8 mouse cellular contexts compared by ENCODE assay signal in genomic region chr4:46038892-46039751, GRCm38 (mm10). TPM values are rescaled to one million over a fixed set of nuclear protein-coding genes. Genes with fewer than 3 reads are reported as not detected.
DNase-seq lines count a peak whose midpoint lies in the region; ATAC-seq and TF ChIP-seq lines count a peak whose summit lies in the region.

Gene Tmod1 (plus strand): TSS chr4:46038935.

- H3K9me3 ChIP-seq in forebrain, postnatal 0 days (ENCODE audit: low read length) = no peaks in the 10 kb centered on the region
- no peaks in the 10 kb centered on the region for H3K9me3 ChIP-seq in lung, embryonic 14.5 days (ENCODE audit: low read depth, low read length)

- peaks cover 27% of the 10 kb centered on the region for H3K27me3 ChIP-seq in forebrain, postnatal 0 days (ENCODE audit: insufficient read depth, low read length)
- peaks cover 42% of the 10 kb centered on the region for H3K27me3 ChIP-seq in lung, embryonic 14.5 days (ENCODE audit: insufficient read depth, low read length)

- 2% methylated on average over 71 of the region's 72 CpGs for WGBS in forebrain, postnatal 0 days
- WGBS in lung, embryonic 14.5 days = under 1% methylated on average over 72 of the region's 72 CpGs
- under 1% methylated on average over 71 of the region's 72 CpGs for WGBS in olfactory bulb, adult 2 months

- H3K4me1 ChIP-seq in forebrain, postnatal 0 days (ENCODE audit: insufficient read depth) = no peaks in the 10 kb centered on the region
- no peaks in the 10 kb centered on the region for H3K4me1 ChIP-seq in lung, embryonic 14.5 days (ENCODE audit: insufficient read depth)
- H3K4me1 ChIP-seq in olfactory bulb, adult 2 months (ENCODE audit: control insufficient read depth, insufficient read depth, low read length) = peaks cover 31% of the 10 kb centered on the region

- DNase-seq in MN1 (ENCODE audit: low spot score) = peak; percentile 56
- DNase-seq in cerebellum, adult 11-12 months = peak; percentile 81
- DNase-seq in forebrain, postnatal 0 days = peak; percentile 45
- DNase-seq in heart, postnatal 4 days = peak; percentile 83
- DNase-seq in layer of hippocampus, adult 2 months (ENCODE audit: low spot score in 2 of 2) = peak; percentile 32 to 65
- DNase-seq in lung, embryonic 14.5 days = peak; percentile 67
- DNase-seq in thymus, postnatal 25 days = peak; percentile 47

- no peaks in the 10 kb centered on the region for H3K36me3 ChIP-seq in forebrain, postnatal 0 days (ENCODE audit: insufficient read depth)
- no peaks in the 10 kb centered on the region for H3K36me3 ChIP-seq in lung, embryonic 14.5 days (ENCODE audit: insufficient read depth)

- H3K9ac ChIP-seq in forebrain, postnatal 0 days = peak within 1 kb of the TSS; percentile 47
- H3K9ac ChIP-seq in lung, embryonic 14.5 days = peak within 1 kb of the TSS; percentile 60

- no peak for TF ChIP-seq CTCF in forebrain, postnatal 0 days (IDR thresholded peaks at IDR 0.05; ENCODE audit: low read depth)
- peak; percentile 63 for TF ChIP-seq CTCF in layer of hippocampus, adult 2 months (conservative IDR thresholded peaks at IDR 0.05)
- no peak for TF ChIP-seq CTCF in lung, embryonic 14.5 days (IDR thresholded peaks at IDR 0.05; ENCODE audit: low read depth)
- TF ChIP-seq CTCF in olfactory bulb, adult 2 months (IDR thresholded peaks at IDR 0.05; ENCODE audit: insufficient read depth, low read depth, low read length) = no peak

- peak within 1 kb of the TSS; percentile 57 for H3K4me3 ChIP-seq in forebrain, postnatal 0 days (ENCODE audit: low read depth, low read length)
- H3K4me3 ChIP-seq in layer of hippocampus, adult 2 months = peak within 1 kb of the TSS; percentile 83
- peak within 1 kb of the TSS; percentile 63 for H3K4me3 ChIP-seq in lung, embryonic 14.5 days (ENCODE audit: low read depth, low read length)
- peak within 1 kb of the TSS; percentile 80 for H3K4me3 ChIP-seq in olfactory bulb, adult 2 months (ENCODE audit: insufficient read depth, low read depth, low read length)

- TF ChIP-seq POLR2A in olfactory bulb, adult 2 months (IDR thresholded peaks at IDR 0.05; ENCODE audit: insufficient read depth, low read depth, low read length) = peak; percentile 20

- peak; percentile 80 for ATAC-seq in forebrain, postnatal 0 days
- ATAC-seq in lung, embryonic 14.5 days (ENCODE audit: insufficient read depth) = peak; percentile 77

- peak within 1 kb of the TSS; percentile 98 for H3K4me2 ChIP-seq in forebrain, postnatal 0 days (ENCODE audit: low read depth)
- peak within 1 kb of the TSS; percentile 96 for H3K4me2 ChIP-seq in lung, embryonic 14.5 days

- no peak within 1 kb of the TSS for H3K27ac ChIP-seq in forebrain, postnatal 0 days (ENCODE audit: low read depth, low read length)
- H3K27ac ChIP-seq in layer of hippocampus, adult 2 months = peak within 1 kb of the TSS; percentile 94
- peak within 1 kb of the TSS; percentile 73 for H3K27ac ChIP-seq in lung, embryonic 14.5 days (ENCODE audit: low read depth)
- H3K27ac ChIP-seq in olfactory bulb, adult 2 months (ENCODE audit: insufficient read depth, low read depth, low read length) = peak within 1 kb of the TSS; percentile 99

RNA-seq across cellular contexts. Expression of gene Tmod1, which starts in this region (rescaled TPM):
- total RNA-seq in forebrain, postnatal 0 days (2014; rRNA removed) = 0.92 and 1.0 TPM in 2 replicates
- 1.7 and 1.8 TPM in 2 replicates for polyA plus RNA-seq in forebrain, postnatal 0 days (2015; fragmentation: Nextera tagmentation; extraction: Ambion mirVana)
- 100 to 1,000 TPM; 278 to 282 TPM for total RNA-seq in heart, postnatal 4 days (2021)
- 10 to 100 TPM; 21.5 to 25.9 TPM for total RNA-seq in layer of hippocampus, adult 2 months (2021)
- 2.0 and 5.0 TPM in 2 replicates for polyA plus RNA-seq in lung, embryonic 14.5 days (2014; fragmentation: Nextera tagmentation; extraction: Ambion mirVana)
- polyA plus RNA-seq in olfactory bulb, adult 2 months (2012; ENCODE audit: insufficient read depth, insufficient read length, low replicate concordance, missing spikeins) = not detected in 2 replicates

Comparison
In these comparisons a context has a peak if more than half of its experiments do, and no peak if none do; other contexts are left out.
1. RNA of gene Tmod1 (total RNA-seq): 278 to 282 TPM in heart, postnatal 4 days and 21.5 to 25.9 TPM in layer of hippocampus, adult 2 months; 0.92 to 1.0 TPM in forebrain, postnatal 0 days; every median in the first group is over 10 times any median in the second.
2. RNA of gene Tmod1 (total RNA-seq): 278 to 282 TPM in heart, postnatal 4 days; 21.5 to 25.9 TPM in layer of hippocampus, adult 2 months; every median in the first group is over 10 times any median in the second.
3. Peak in every context shown above with its lines, with median percentiles within 50 percentile points of each other: DNase-seq and H3K4me3 ChIP-seq.